31 mouse cellular contexts compared by ENCODE assay signal in genomic region chr10:30738403-30738802, GRCm38 (mm10).
"Had no signal": no experiment of that assay in that cellular context is flagged by ENCODE, and none has a peak within 500 bp of the region (broad histone marks: within the 10 kb centered on the region; RNA-seq: fewer than 3 reads in every experiment).

No protein-coding gene starts in this region.

- H3K27ac ChIP-seq: limb, embryonic 10.5 days; limb, embryonic 12.5 days; limb, embryonic 13.5 days; limb, embryonic 15.5 days; liver, embryonic 12.5 days; liver, embryonic 13.5 days; liver, embryonic 14.5 days; liver, embryonic 15.5 days; lung, embryonic 15.5 days; macrophage; midbrain, embryonic 10.5 days; midbrain, embryonic 12.5 days; midbrain, embryonic 13.5 days; midbrain, embryonic 15.5 days had no signal

- H3K9ac ChIP-seq: limb, embryonic 12.5 days; limb, embryonic 13.5 days; limb, embryonic 15.5 days; liver, embryonic 12.5 days; liver, embryonic 13.5 days; liver, embryonic 14.5 days; liver, embryonic 15.5 days; liver, postnatal 0 days; lung, embryonic 14.5 days; lung, embryonic 15.5 days; midbrain, embryonic 12.5 days; midbrain, embryonic 13.5 days; midbrain, embryonic 15.5 days had no signal

- H3K4me2 ChIP-seq: limb, embryonic 12.5 days; limb, embryonic 13.5 days; limb, embryonic 15.5 days; liver, embryonic 11.5 days; liver, embryonic 12.5 days; liver, embryonic 13.5 days; liver, embryonic 15.5 days; lung, embryonic 14.5 days; lung, embryonic 15.5 days; midbrain, embryonic 11.5 days; midbrain, embryonic 12.5 days; midbrain, embryonic 13.5 days; midbrain, embryonic 15.5 days had no signal

- H3K9me3 ChIP-seq: limb, embryonic 10.5 days; limb, embryonic 12.5 days; limb, embryonic 13.5 days; limb, embryonic 15.5 days; liver, embryonic 12.5 days; liver, embryonic 13.5 days; liver, embryonic 15.5 days; lung, embryonic 15.5 days; midbrain, embryonic 10.5 days; midbrain, embryonic 12.5 days; midbrain, embryonic 13.5 days; midbrain, embryonic 15.5 days had no signal

- DNase-seq: left cerebral cortex, postnatal 4 days; liver; liver, embryonic 13.5 days; liver, postnatal 0 days; lung, adult 18-20 months; lung, adult 2 months; lung, embryonic 14.5 days; lung, postnatal 10 days; lung, postnatal 14 days; lung, postnatal 36 days; lung, postnatal 4 days; midbrain, embryonic 14.5 days had no signal

- H3K4me3 ChIP-seq: limb, embryonic 10.5 days; limb, embryonic 12.5 days; limb, embryonic 13.5 days; limb, embryonic 15.5 days; liver, embryonic 12.5 days; liver, embryonic 13.5 days; liver, embryonic 15.5 days; lung, embryonic 15.5 days; megakaryocyte, embryonic 14.5 days; midbrain, embryonic 10.5 days; midbrain, embryonic 12.5 days; midbrain, embryonic 13.5 days; midbrain, embryonic 15.5 days; myocyte had no signal

- ATAC-seq: liver, embryonic 12.5 days; liver, postnatal 0 days; lung, postnatal 0 days; midbrain, embryonic 13.5 days; midbrain, embryonic 15.5 days; midbrain, embryonic 16.5 days had no signal

- H3K4me1 ChIP-seq: limb, embryonic 10.5 days; limb, embryonic 12.5 days; limb, embryonic 13.5 days; limb, embryonic 15.5 days; lung, embryonic 15.5 days; megakaryocyte, embryonic 14.5 days; midbrain, embryonic 10.5 days; midbrain, embryonic 13.5 days; midbrain, embryonic 15.5 days had no signal

- H3K36me3 ChIP-seq: limb, embryonic 10.5 days; limb, embryonic 12.5 days; limb, embryonic 13.5 days; limb, embryonic 15.5 days; liver, embryonic 12.5 days; liver, embryonic 13.5 days; liver, embryonic 15.5 days; lung, embryonic 15.5 days; midbrain, embryonic 10.5 days; midbrain, embryonic 12.5 days; midbrain, embryonic 13.5 days; midbrain, embryonic 15.5 days had no signal

- H3K27me3 ChIP-seq: limb, embryonic 12.5 days; limb, embryonic 13.5 days; limb, embryonic 15.5 days; liver, embryonic 12.5 days; liver, embryonic 13.5 days; liver, embryonic 15.5 days; lung, embryonic 15.5 days; megakaryocyte, embryonic 14.5 days; midbrain, embryonic 12.5 days; midbrain, embryonic 13.5 days; midbrain, embryonic 15.5 days had no signal
